Mouse (Mus musculus) lung, embryonic 16.5 days (tissue): ENCODE measurements at regions not wholly inside any gene's neighbourhood (a gene's known extent, or its start where the extent isn't known, plus 50 kb on each side); places are given as distances from the start of the nearest gene placed in this dataset.

Source experiments
- ATAC-seq: fragments of 200-750 bp; cut with Nextera tagmentation; 2 replicates; pipeline ENCODE4 v1.8.0; 2017; ENCODE audit warnings: low read depth, mild to moderate bottlenecking, moderate library complexity
- H3K27ac ChIP-seq: fragments of 300-500 bp; sonication (generic); 2 replicates; pipeline ENCODE4 v1.5.1; 2014; ENCODE audit warnings: mild to moderate bottlenecking, control low read depth, low read length
- H3K27me3 ChIP-seq: fragments of 300-500 bp; sonication (generic); 2 replicates; pipeline ENCODE4 v1.6.1; 2014; ENCODE audit warnings: low read depth, low read length, mixed read lengths; ENCODE audit not compliant: control insufficient read depth, insufficient read depth
- H3K36me3 ChIP-seq: fragments of 300-500 bp; sonication (generic); 2 replicates; pipeline ENCODE4 v1.6.1; 2014; ENCODE audit warnings: low read length; ENCODE audit not compliant: control insufficient read depth, insufficient read depth
- H3K4me1 ChIP-seq: fragments of 300-500 bp; sonication (generic); replicated peaks from 2 replicates; pipeline ENCODE4 v1.6.1; 2014; ENCODE audit warnings: low read length, mixed read lengths; ENCODE audit not compliant: control insufficient read depth, insufficient read depth
- H3K4me2 ChIP-seq: fragments of 300-500 bp; sonication (generic); 2 replicates; pipeline ENCODE4 v1.6.1; 2014; ENCODE audit warnings: low read depth, low read length, control low read depth
- H3K4me3 ChIP-seq: fragments of 300-500 bp; sonication (generic); 2 replicates; pipeline ENCODE4 v1.5.1; 2014; ENCODE audit warnings: mild to moderate bottlenecking, low read length, control low read depth
- H3K9ac ChIP-seq: fragments of 300-500 bp; sonication (generic); 2 replicates; pipeline ENCODE4 v1.6.1; 2014; ENCODE audit warnings: low read length, control low read depth
- H3K9me3 ChIP-seq: fragments of 300-500 bp; sonication (generic); 2 replicates; pipeline ENCODE4 v1.6.1; 2016; ENCODE audit warnings: low read length; ENCODE audit not compliant: control insufficient read depth
- WGBS: fragments of 180-500 bp; shearing (Covaris S2); extraction: QIAGEN DNeasy Blood & Tissue Kit; methylation state at CpG from one replicate; pipeline ENCODE4 v1.1.7; 2014; 5-methylcytosine and 5-hydroxymethylcytosine counted together

DNA sequence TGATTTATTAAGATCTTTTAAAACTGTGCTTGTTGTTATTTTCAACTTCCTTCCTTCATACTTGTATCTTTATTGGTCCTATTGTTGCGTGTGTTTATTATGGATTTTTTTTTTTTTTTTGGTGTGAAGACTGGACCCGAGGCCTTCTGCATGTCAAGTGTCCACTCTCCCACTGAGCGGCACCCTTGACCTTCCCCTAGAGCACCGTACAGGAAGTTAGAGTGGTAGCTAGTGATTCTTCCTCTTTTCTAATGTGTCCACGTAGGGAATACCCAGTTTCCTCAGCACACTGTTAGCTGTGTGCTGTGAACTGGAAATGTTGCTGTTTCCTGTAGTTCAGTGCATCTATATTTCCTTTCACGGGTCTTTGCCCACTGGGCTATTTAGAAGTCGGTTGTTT, 170.7 kb upstream of the Mast4 start:
- no peak overlapping the region for H3K27ac ChIP-seq
- 66% methylated on average over 7 of the region's 7 CpGs for WGBS

DNA sequence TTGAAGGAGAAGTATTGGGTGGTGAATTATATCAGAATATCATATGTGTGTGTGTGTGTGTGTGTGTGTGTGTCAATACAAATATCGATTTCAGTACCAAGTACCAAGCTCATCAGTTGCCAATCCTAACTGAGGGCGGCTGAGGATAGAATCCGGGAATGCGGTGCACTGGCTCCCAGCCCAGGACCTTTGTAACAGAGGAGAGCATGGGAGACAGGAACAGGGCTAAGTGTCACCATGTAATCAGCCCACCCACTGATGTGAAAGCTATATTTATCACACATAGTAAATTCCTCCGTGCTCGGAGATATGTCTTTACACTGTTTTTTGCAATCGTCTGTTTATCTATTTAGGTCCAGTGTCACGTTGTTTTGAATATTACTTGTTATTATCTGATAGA, 165.1 kb upstream of the Mast4 start:
- Histone ChIP-seq H3K36me3 (no peaks in the 10 kb centered on the region), H3K4me2 (no peak overlapping the region), H3K9me3 (no peaks in the 10 kb centered on the region), H3K4me3 (no peak overlapping the region), H3K4me1 (no peaks in the 10 kb centered on the region), H3K27ac (no peak overlapping the region), H3K9ac (no peak overlapping the region), H3K27me3 (no peaks in the 10 kb centered on the region)
- ATAC-seq = no peak
- WGBS = 47% methylated on average over 8 of the region's 8 CpGs

More for the DNA sequence above, 170.7 kb upstream of the Mast4 start:
- Histone ChIP-seq H3K4me2 (no peak overlapping the region), H3K4me3 (no peak overlapping the region), H3K9me3 (peaks cover 3% of the 10 kb centered on the region; the same call in 1 of the 2 replicates), H3K4me1 (no peaks in the 10 kb centered on the region), H3K36me3 (no peaks in the 10 kb centered on the region), H3K9ac (no peak overlapping the region), H3K27me3 (no peaks in the 10 kb centered on the region)
- ATAC-seq = no peak

GRCm38 (mm10) chr13:103494371-103494770, 160.1 kb upstream of the Mast4 start:
- H3K9ac ChIP-seq = no peak overlapping the region
- H3K4me2 ChIP-seq = no peak overlapping the region
- no peaks in the 10 kb centered on the region for H3K36me3 ChIP-seq
- H3K9me3 ChIP-seq = no peaks in the 10 kb centered on the region
- ATAC-seq = no peak
- no peak overlapping the region for H3K4me3 ChIP-seq
- H3K4me1 ChIP-seq = no peaks in the 10 kb centered on the region
- H3K27ac ChIP-seq = no peak overlapping the region
- 60% methylated on average over 9 of the region's 9 CpGs for WGBS
- H3K27me3 ChIP-seq = no peaks in the 10 kb centered on the region

- Histone ChIP-seq H3K4me2 (no peak overlapping the region), H3K36me3 (no peaks in the 10 kb centered on the region), H3K27ac (no peak overlapping the region), H3K9me3 (no peaks in the 10 kb centered on the region), H3K4me3 (no peak overlapping the region), H3K27me3 (no peaks in the 10 kb centered on the region), H3K9ac (no peak overlapping the region), H3K4me1 (no peaks in the 10 kb centered on the region)
- no peak for ATAC-seq
- WGBS = 35% methylated on average over 7 of the region's 7 CpGs
Measured at GRCm38 (mm10) chr13:103493567-103493966, 159.3 kb upstream of the Mast4 start.

DNA sequence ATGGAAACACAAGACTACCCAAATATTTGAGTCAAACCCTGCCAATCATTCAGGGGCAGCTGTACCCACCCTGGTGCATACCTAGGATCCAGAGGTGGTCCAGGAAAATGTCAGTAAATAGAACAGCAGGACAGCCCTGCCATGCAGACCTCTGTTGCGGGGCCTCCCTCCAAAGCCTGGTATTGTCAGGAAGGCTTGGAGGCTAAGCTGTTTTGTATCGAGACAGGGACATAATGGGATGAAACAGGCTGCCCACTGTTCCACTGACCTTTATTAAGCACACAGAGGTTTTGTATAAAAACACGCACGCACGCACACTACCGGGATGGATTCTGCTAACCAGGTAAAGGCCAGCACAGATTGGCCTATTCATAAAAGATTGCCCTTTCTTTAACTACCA, 155.8 kb upstream of the Mast4 start:
- WGBS = 93% methylated on average over 6 of the region's 6 CpGs

DNA sequence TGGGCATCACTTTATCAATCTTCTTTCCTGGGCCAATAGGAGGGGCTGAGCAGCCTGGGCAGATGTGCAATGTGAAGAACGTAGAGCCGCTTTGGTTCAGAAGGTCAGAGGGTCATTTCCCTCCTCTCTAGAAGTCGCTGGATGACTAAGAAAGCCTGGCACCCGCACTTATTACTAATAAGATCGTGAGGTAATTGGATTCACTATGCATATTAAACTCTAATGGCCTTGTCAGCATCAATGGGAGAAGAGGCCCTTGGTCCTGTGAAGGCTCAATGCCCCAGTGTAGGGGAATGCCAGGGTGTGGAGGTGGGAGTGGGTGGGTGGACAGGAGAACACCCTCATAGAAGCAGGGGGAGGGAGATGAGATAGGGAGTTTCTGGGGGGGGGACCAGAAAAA, 149.8 kb upstream of the Mast4 start:
- H3K4me2 ChIP-seq = no peak overlapping the region
- 45% methylated on average over 5 of the region's 5 CpGs for WGBS
- no peak for ATAC-seq

More for the DNA sequence above, 155.8 kb upstream of the Mast4 start:
- Histone ChIP-seq H3K36me3 (no peaks in the 10 kb centered on the region), H3K4me2 (no peak overlapping the region), H3K27me3 (no peaks in the 10 kb centered on the region), H3K4me1 (no peaks in the 10 kb centered on the region), H3K9ac (no peak overlapping the region), H3K9me3 (no peaks in the 10 kb centered on the region), H3K27ac (no peak overlapping the region), H3K4me3 (no peak overlapping the region)
- ATAC-seq = no peak

GRCm38 (mm10) chr13:103483392-103483791, 149.1 kb upstream of the Mast4 start:
- WGBS = 51% methylated on average over 7 of the region's 7 CpGs

More for the DNA sequence above, 149.8 kb upstream of the Mast4 start:
- Histone ChIP-seq H3K27ac (no peak overlapping the region), H3K27me3 (no peaks in the 10 kb centered on the region), H3K9me3 (no peaks in the 10 kb centered on the region), H3K4me1 (no peaks in the 10 kb centered on the region), H3K4me3 (no peak overlapping the region), H3K36me3 (no peaks in the 10 kb centered on the region), H3K9ac (no peak overlapping the region)

DNA sequence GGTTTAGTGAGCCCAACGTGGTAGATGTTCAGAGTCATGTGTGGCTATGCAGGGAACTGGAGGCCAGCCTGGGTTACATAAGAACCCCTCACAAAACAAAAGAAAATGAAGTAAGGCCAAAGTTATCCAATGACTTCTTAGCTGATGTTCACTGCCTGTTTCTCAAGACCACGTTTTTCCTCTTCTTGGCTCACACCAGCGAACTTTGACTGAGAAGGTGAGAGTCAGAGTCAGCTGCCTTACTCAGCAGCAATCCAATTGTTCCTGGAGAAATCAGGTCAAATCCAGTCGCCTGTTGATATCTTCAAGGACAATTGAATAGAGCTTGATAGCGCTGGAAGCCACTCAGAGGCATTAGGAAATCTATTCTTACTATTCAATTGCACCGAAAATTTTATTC, 142.0 kb upstream of the Mast4 start:
- Histone ChIP-seq H3K27me3 (no peaks in the 10 kb centered on the region), H3K4me1 (no peaks in the 10 kb centered on the region), H3K9ac (no peak overlapping the region), H3K4me2 (no peak overlapping the region), H3K27ac (no peak overlapping the region), H3K9me3 (no peaks in the 10 kb centered on the region), H3K4me3 (no peak overlapping the region), H3K36me3 (no peaks in the 10 kb centered on the region)
- no peak for ATAC-seq
- 79% methylated on average over 6 of the region's 6 CpGs for WGBS

More at GRCm38 (mm10) chr13:103483392-103483791, 149.1 kb upstream of the Mast4 start:
- Histone ChIP-seq H3K4me1 (no peaks in the 10 kb centered on the region), H3K4me3 (no peak overlapping the region), H3K9ac (no peak overlapping the region), H3K27me3 (no peaks in the 10 kb centered on the region), H3K27ac (no peak overlapping the region), H3K4me2 (no peak overlapping the region), H3K36me3 (no peaks in the 10 kb centered on the region), H3K9me3 (no peaks in the 10 kb centered on the region)
- no peak for ATAC-seq

- Histone ChIP-seq H3K4me2 (no peak overlapping the region), H3K27ac (no peak overlapping the region), H3K9me3 (no peaks in the 10 kb centered on the region), H3K36me3 (no peaks in the 10 kb centered on the region), H3K4me3 (no peak overlapping the region), H3K4me1 (no peaks in the 10 kb centered on the region), H3K9ac (no peak overlapping the region), H3K27me3 (no peaks in the 10 kb centered on the region)
- WGBS = 45% methylated on average over 6 of the region's 6 CpGs
- no peak for ATAC-seq
Measured at GRCm38 (mm10) chr13:103472216-103472615, 137.9 kb upstream of the Mast4 start.

- WGBS = 71% methylated on average over 6 of the region's 6 CpGs
- H3K9me3 ChIP-seq = no peaks in the 10 kb centered on the region
- H3K36me3 ChIP-seq = no peaks in the 10 kb centered on the region
- H3K9ac ChIP-seq = no peak overlapping the region
- H3K4me3 ChIP-seq = no peak overlapping the region
- H3K27ac ChIP-seq = no peak overlapping the region
- no peaks in the 10 kb centered on the region for H3K4me1 ChIP-seq
- no peak overlapping the region for H3K4me2 ChIP-seq
- no peaks in the 10 kb centered on the region for H3K27me3 ChIP-seq
- no peak for ATAC-seq
Measured at GRCm38 (mm10) chr13:103470141-103470540, 135.8 kb upstream of the Mast4 start.
